Mouse (Mus musculus): ENCODE data around the gene Gca.

- no peak for TF ChIP-seq CTCF (IDR thresholded peaks at IDR 0.05)
- TF ChIP-seq EP300 (IDR thresholded peaks at IDR 0.05): no peak
These were observed 17.6 kb downstream of the Gca start for GRCm38 (mm10) chr2:62681667-62682066.
